ENCODE assay signal across 25 mouse cellular contexts in the genomic region with DNA sequence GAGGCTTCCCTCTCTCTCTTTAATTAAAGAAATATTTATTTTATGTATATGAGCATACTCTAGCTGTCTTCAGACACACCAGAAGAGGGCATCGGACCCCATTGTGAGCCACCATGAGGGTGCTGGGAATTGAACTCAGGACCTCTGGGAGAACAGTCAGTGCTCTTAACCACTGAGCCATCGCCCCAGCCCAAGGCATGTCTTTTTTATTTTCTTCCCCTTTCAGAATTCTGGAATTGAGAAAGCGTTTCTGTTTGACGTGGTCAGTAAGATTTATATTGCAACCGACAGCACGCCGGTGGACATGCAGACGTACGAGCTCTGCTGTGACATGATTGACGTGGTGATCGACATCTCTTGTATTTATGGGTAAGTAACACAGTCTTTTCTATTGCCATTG. TPM values are rescaled to one million over a fixed set of nuclear protein-coding genes. Genes with fewer than 3 reads are reported as not detected.
"Had no signal": no experiment of that assay in that cellular context is flagged by ENCODE, and none has a peak within 500 bp of the region (broad histone marks: within the 10 kb centered on the region; RNA-seq: fewer than 3 reads in every experiment).

No protein-coding gene starts in this region.

- H3K27ac ChIP-seq: liver, embryonic 13.5 days; liver, embryonic 15.5 days; macrophage; midbrain, embryonic 13.5 days; midbrain, embryonic 15.5 days; neural tube, embryonic 13.5 days; neural tube, embryonic 15.5 days; stomach, embryonic 15.5 days; stomach, postnatal 0 days had no signal

- H3K9ac ChIP-seq: liver, embryonic 13.5 days; liver, embryonic 15.5 days; liver, postnatal 0 days; lung, embryonic 14.5 days; midbrain, embryonic 13.5 days; midbrain, embryonic 15.5 days; neural tube, embryonic 13.5 days; neural tube, embryonic 15.5 days; stomach, embryonic 15.5 days had no signal

- DNase-seq: liver, embryonic 13.5 days; liver, postnatal 0 days; lung, embryonic 14.5 days; lung, postnatal 10 days; lung, postnatal 36 days; retina, postnatal 1 day; right cerebral cortex, adult 18-20 months; right cerebral cortex, postnatal 25 days; right cerebral cortex, postnatal 4 days; thymus, adult 2 months; thymus, postnatal 25 days; thymus, postnatal 4 days had no signal

- ATAC-seq: liver, postnatal 0 days; midbrain, embryonic 13.5 days; midbrain, embryonic 15.5 days had no signal

- H3K27me3 ChIP-seq: liver, embryonic 15.5 days; midbrain, embryonic 13.5 days; midbrain, embryonic 15.5 days; neural tube, embryonic 13.5 days; neural tube, embryonic 15.5 days; stomach, embryonic 15.5 days had no signal

- H3K36me3 ChIP-seq: liver, embryonic 13.5 days; liver, embryonic 15.5 days; stomach, embryonic 15.5 days had no signal

- H3K4me1 ChIP-seq: liver, embryonic 13.5 days; liver, embryonic 15.5 days; midbrain, embryonic 13.5 days; midbrain, embryonic 15.5 days; neural tube, embryonic 13.5 days; neural tube, embryonic 15.5 days; stomach, embryonic 15.5 days had no signal

- H3K4me3 ChIP-seq: liver, embryonic 13.5 days; liver, embryonic 15.5 days; megakaryocyte, embryonic 14.5 days; midbrain, embryonic 13.5 days; midbrain, embryonic 15.5 days; myocyte; neural tube, embryonic 13.5 days; neural tube, embryonic 15.5 days; stomach, embryonic 15.5 days had no signal

- H3K9me3 ChIP-seq: liver, embryonic 13.5 days; liver, embryonic 15.5 days; megakaryocyte, embryonic 14.5 days; midbrain, embryonic 13.5 days; midbrain, embryonic 15.5 days; neural tube, embryonic 13.5 days; neural tube, embryonic 15.5 days; stomach, embryonic 15.5 days had no signal

- H3K4me2 ChIP-seq: liver, embryonic 13.5 days; liver, embryonic 15.5 days; lung, embryonic 14.5 days; midbrain, embryonic 13.5 days; midbrain, embryonic 15.5 days; neural tube, embryonic 13.5 days; neural tube, embryonic 15.5 days; stomach, embryonic 15.5 days had no signal

RNA-seq across cellular contexts. Expression of a gene that starts 24.0 kb away (rescaled TPM):
- total RNA-seq: megakaryocyte progenitor cell, adult 5-6 weeks had no signal

RNA-seq across cellular contexts. Expression of a gene that starts 56.0 kb away (rescaled TPM):
- total RNA-seq: midbrain, postnatal 0 days had no signal
- polyA plus RNA-seq: liver, embryonic 13.5 days; liver, embryonic 15.5 days; liver, postnatal 0 days; macrophage; neural tube, embryonic 11.5 days had no signal
